8 mouse cellular contexts compared by ENCODE assay signal in the genomic region with DNA sequence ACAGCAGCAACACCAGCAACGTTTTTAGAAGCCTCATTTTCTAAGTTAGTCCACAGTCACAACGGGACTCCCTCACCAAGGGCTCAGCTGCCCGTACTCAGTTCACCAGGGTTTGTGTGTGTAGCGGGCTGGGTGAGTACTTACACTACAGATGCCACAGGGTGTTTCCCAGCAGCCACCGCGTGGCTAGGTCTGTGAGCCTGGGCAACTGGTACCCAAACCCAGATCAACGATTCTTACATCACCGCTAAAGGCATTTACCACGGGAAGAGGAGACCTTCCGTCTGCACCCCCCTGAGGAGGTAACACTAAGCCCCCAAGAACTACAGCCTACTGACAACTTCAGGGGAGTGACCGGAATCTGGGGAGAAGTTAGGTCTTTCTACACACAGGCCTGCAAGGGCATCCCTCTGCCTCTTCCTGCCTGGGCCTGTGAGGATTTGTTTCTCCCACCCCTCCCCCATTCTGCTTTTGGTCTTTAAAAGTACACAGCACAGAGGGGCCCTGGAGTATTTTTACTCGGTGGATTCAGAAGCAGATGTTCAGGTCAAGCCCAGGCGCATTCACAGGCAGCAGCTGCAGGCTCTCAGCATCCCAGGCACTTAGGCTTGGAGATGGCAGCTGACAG.
DNase-seq lines count a peak whose midpoint lies in the region; ATAC-seq lines count a peak whose summit lies in the region.

No protein-coding gene starts in this region.

- peak overlapping the region; percentile 48 for H3K9ac ChIP-seq in midbrain, embryonic 13.5 days (replicated peaks)

- H3K36me3 ChIP-seq in limb, embryonic 10.5 days, result no peaks in the 10 kb centered on the region
- no peaks in the 10 kb centered on the region for H3K36me3 ChIP-seq in midbrain, embryonic 13.5 days

- H3K27me3 ChIP-seq in limb, embryonic 10.5 days (ENCODE audit: low read depth, poor library complexity, severe bottlenecking), result no peaks in the 10 kb centered on the region
- H3K27me3 ChIP-seq in midbrain, embryonic 13.5 days, result no peaks in the 10 kb centered on the region

- WGBS in limb, embryonic 10.5 days, result 18% methylated on average over 13 of the region's 13 CpGs
- WGBS in midbrain, embryonic 13.5 days, result 13% methylated on average over 13 of the region's 13 CpGs

- peak overlapping the region; percentile 42 for H3K4me3 ChIP-seq in limb, embryonic 10.5 days
- H3K4me3 ChIP-seq in midbrain, embryonic 13.5 days (replicated peaks), result peak overlapping the region; percentile 13; the same call in 1 of the 2 replicates

- peaks cover 67% of the 10 kb centered on the region for H3K4me1 ChIP-seq in limb, embryonic 10.5 days
- H3K4me1 ChIP-seq in midbrain, embryonic 13.5 days (replicated peaks), result peaks cover 49% of the 10 kb centered on the region

- intact Hi-C loops in heart, postnatal 14 days (cut with DNase I), result loop anchor here (2.0 kb wide), 1 partner anchor 90 kb away; no protein-coding TSS in a partner anchor

- ATAC-seq in midbrain, embryonic 13.5 days, result peak; percentile 53

- peak overlapping the region; percentile 90 for H3K27ac ChIP-seq in limb, embryonic 10.5 days
- H3K27ac ChIP-seq in midbrain, embryonic 13.5 days, result peak overlapping the region; percentile 76

- peak overlapping the region; percentile 45 for H3K4me2 ChIP-seq in midbrain, embryonic 13.5 days (replicated peaks)

- DNase-seq in NIH3T3 (ENCODE audit: low read depth), result peak; percentile 49
- DNase-seq in embryo, embryonic 11 days, result peak; percentile 86
- peak; percentile 43 to 48 for DNase-seq in heart, postnatal 14 days
- peak; percentile 62 for DNase-seq in limb, embryonic 10.5 days (ENCODE audit: low spot score)
- no peak for DNase-seq in urinary bladder, adult 18-20 months (ENCODE audit: low spot score in 2 of 2)
- no peak for DNase-seq in layer of hippocampus, postnatal 10 days (ENCODE audit: low spot score in 2 of 2)
- DNase-seq in adrenal gland, adult 8-10 months, result no peak

- no peaks in the 10 kb centered on the region for H3K9me3 ChIP-seq in limb, embryonic 10.5 days (replicated peaks)
- no peaks in the 10 kb centered on the region for H3K9me3 ChIP-seq in midbrain, embryonic 13.5 days

Comparison
In these comparisons a context has a peak if more than half of its experiments do, and no peak if none do; other contexts are left out.
1. DNase-seq: peak in NIH3T3 (single experiment), embryo, embryonic 11 days (single experiment), heart, postnatal 14 days (2 of 2) and limb, embryonic 10.5 days (single experiment); none in urinary bladder, adult 18-20 months (0 of 2), layer of hippocampus, postnatal 10 days (0 of 2) and adrenal gland, adult 8-10 months (single experiment).